Mouse (Mus musculus) hindbrain, postnatal 0 days (tissue): ENCODE measurements around the gene Cfap73. TPM values are rescaled to one million over a fixed set of nuclear protein-coding genes. Genes with fewer than 3 reads are reported as not detected.

Source experiments
- ATAC-seq: fragments of 200-750 bp; cut with Nextera tagmentation; 2 replicates; pipeline ENCODE4 v1.8.0; 2017; ENCODE audit warnings: mild to moderate bottlenecking, moderate TSS enrichment, moderate library complexity
- DNase-seq: peaks from one replicate; pipeline ENCODE4 v3.0.0-alpha.2; 2015; ENCODE audit warnings: low spot score
- H3K27ac ChIP-seq: fragments of 300-500 bp; sonication (generic); 2 replicates; pipeline ENCODE4 v1.5.1; 2014; ENCODE audit warnings: mild to moderate bottlenecking
- H3K27me3 ChIP-seq: fragments of 300-500 bp; sonication (generic); 2 replicates; pipeline ENCODE4 v1.6.1; 2014; ENCODE audit warnings: low read length, mixed read lengths; ENCODE audit not compliant: insufficient read depth
- H3K36me3 ChIP-seq: fragments of 300-500 bp; sonication (generic); 2 replicates; pipeline ENCODE4 v1.6.1; 2014; ENCODE audit warnings: low read length, mixed read lengths; ENCODE audit not compliant: insufficient read depth
- H3K4me1 ChIP-seq: fragments of 300-500 bp; sonication (generic); 2 replicates; pipeline ENCODE4 v1.6.1; 2014; ENCODE audit warnings: antibody characterized with exemption, low read length, mixed read lengths; ENCODE audit not compliant: insufficient read depth
- H3K4me2 ChIP-seq: fragments of 300-500 bp; sonication (generic); 2 replicates; pipeline ENCODE4 v1.6.1; 2014; ENCODE audit warnings: low read depth, mild to moderate bottlenecking, low read length, moderate library complexity, mixed read lengths
- H3K4me3 ChIP-seq: fragments of 300-500 bp; sonication (generic); 2 replicates; pipeline ENCODE4 v1.5.1; 2014; ENCODE audit warnings: low read length
- H3K9ac ChIP-seq: fragments of 300-500 bp; sonication (generic); replicated peaks from 2 replicates; pipeline ENCODE4 v1.6.1; 2014; ENCODE audit warnings: mild to moderate bottlenecking, low read length, moderate library complexity, mixed read lengths
- H3K9me3 ChIP-seq: fragments of 300-500 bp; sonication (generic); 2 replicates; pipeline ENCODE4 v1.6.1; 2016; ENCODE audit warnings: low read length, mixed read lengths
- CTCF ChIP-seq: IDR thresholded peaks from 2 replicates; pipeline ENCODE4 v1.5.1; 2016; ENCODE audit warnings: antibody characterized with exemption, control low read depth, low read depth
- whole genome bisulfite sequencing: fragments of 180-500 bp; shearing (Covaris S2); extraction: QIAGEN DNeasy Blood & Tissue Kit; methylation state at CpG from one replicate; pipeline ENCODE4 v1.1.7; 2014; 5-methylcytosine and 5-hydroxymethylcytosine counted together
- polyA plus RNA-seq: library from polyadenylated mRNA; unstranded; fragments of >200 nt; fragmentation: Nextera tagmentation; extraction: Ambion mirVana; gene quantifications from 2 replicates; pipeline ENCODE4 v1.2.1, GENCODE M21; 2015
- total RNA-seq: library from RNA; depleted of rRNA; stranded (reverse); fragments of >200 nt; gene quantifications from 2 replicates; pipeline ENCODE4 v1.2.3, GENCODE M21; 2014

Gene Cfap73
- total and polyA plus RNA-seq, 2 experiments from 2014 or later, result 0.21 to 0.26 TPM

DNA sequence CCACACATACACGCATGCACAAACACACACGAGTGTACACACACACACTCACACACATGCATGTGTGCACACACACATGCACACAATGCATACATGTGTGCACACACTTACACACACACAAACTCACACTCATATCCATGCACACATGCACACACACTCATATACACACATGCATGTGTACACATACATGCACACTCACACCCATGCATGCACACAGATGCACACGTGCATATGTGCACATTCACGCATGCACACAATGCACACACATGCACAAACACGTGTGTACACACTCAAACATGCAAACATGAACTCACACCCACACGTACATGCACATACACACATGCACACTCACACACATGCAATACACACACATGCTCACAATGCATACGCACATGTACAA is 6.1 kb upstream of the Cfap73 start:
- DNase-seq (no peak), ATAC-seq (no peak)
- no peak for TF ChIP-seq CTCF
- Histone ChIP-seq H3K27ac (no peak overlapping the region), H3K4me3 (no peak overlapping the region), H3K9ac (no peak overlapping the region), H3K9me3 (no peaks in the 10 kb centered on the region), H3K36me3 (no peaks in the 10 kb centered on the region), H3K4me2 (no peak overlapping the region), H3K4me1 (no peaks in the 10 kb centered on the region), H3K27me3 (no peaks in the 10 kb centered on the region)
- WGBS, result 92% methylated on average over 7 of the region's 7 CpGs

DNA sequence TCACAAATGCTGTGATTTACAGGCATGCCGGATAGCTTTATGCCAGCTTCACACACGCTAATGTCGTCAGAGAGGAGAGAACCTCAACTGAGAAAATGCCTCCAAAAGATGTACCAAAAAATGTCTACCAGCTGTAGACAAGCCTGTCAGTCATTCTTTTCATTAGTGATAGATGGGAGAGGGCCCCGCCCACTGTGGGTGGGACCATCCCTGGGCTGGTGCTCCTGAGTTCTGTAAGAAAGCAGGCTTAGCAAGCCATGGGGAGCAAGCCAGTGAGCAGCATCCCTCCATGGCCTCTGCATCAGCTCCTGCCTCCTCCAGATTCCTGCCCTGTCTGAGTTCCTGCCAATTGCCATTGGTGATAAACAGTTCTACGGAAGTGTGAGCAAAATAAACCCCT is 1.6 kb upstream of the Cfap73 start:
- no peaks in the 10 kb centered on the region for H3K9me3 ChIP-seq
- no peak overlapping the region for H3K9ac ChIP-seq
- 0 out of 2 replicates have a peak, but pooled peaks cover 3% of the 10 kb centered on the region for H3K4me1 ChIP-seq
- 81% methylated on average over 5 of the region's 5 CpGs for WGBS
- no peak overlapping the region for H3K4me3 ChIP-seq
- TF ChIP-seq CTCF, result no peak
- DNase-seq, result no peak
- H3K27me3 ChIP-seq, result no peaks in the 10 kb centered on the region
- H3K36me3 ChIP-seq, result no peaks in the 10 kb centered on the region
- ATAC-seq, result no peak
- no peak overlapping the region for H3K4me2 ChIP-seq
- no peak overlapping the region for H3K27ac ChIP-seq

DNA sequence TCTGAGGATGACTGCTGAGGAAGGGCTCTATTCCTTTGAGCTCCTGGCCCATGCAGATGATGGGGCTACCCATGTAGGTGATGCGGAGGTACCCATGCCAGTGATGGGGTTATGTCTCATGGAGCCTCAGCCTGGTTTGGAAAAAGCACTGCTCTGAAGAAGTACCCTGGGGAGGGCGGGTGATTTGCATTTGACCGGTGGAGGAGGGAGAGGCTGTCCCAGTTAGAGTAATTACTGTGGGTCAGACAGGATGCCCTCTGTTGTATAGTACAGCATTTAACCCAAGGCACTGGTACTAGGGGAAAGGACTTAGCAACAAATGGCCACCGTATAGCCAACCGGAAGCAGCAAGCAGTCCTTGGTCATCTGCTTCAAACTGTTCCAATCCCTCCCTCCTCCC is 825 bp upstream of the Cfap73 start:
- Histone ChIP-seq H3K27me3 (no peaks in the 10 kb centered on the region), H3K36me3 (no peaks in the 10 kb centered on the region), H3K4me3 (no peak overlapping the region), H3K27ac (no peak overlapping the region), H3K4me1 (0 out of 2 replicates have a peak, but pooled peaks cover 3% of the 10 kb centered on the region), H3K9me3 (no peaks in the 10 kb centered on the region), H3K9ac (no peak overlapping the region), H3K4me2 (no peak overlapping the region)
- 44% methylated on average over 5 of the region's 5 CpGs for WGBS
- DNase-seq, result no peak
- TF ChIP-seq CTCF, result no peak
- ATAC-seq, result no peak

DNA sequence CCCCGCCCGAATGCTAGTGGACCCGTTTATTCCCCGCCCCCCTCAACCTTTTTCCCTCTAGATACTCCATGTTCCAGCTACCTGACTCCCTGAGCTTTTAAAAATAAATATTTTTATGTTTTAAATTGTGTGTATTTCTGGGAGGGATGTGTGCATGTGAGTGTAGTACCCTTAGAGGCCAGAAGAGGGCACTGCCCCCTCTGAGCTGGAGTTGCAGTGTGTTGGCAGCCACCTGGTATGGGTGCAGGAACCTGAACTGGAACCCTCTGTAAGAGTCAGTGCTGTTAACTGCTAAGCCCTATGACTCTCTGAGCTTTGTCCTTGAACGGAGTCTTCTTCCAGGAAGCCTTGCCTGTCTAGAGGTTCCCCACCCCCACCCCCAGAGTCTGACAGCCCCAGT is 2.1 kb downstream of the Cfap73 start:
- Histone ChIP-seq H3K4me3 (no peak overlapping the region), H3K36me3 (peaks cover 6% of the 10 kb centered on the region), H3K9ac (no peak overlapping the region), H3K27ac (no peak overlapping the region), H3K4me1 (0 out of 2 replicates have a peak, but pooled peaks cover 3% of the 10 kb centered on the region), H3K4me2 (no peak overlapping the region), H3K9me3 (no peaks in the 10 kb centered on the region), H3K27me3 (no peaks in the 10 kb centered on the region)
- WGBS, result 88% methylated on average over 5 of the region's 5 CpGs
- ATAC-seq, result no peak
- TF ChIP-seq CTCF, result peak; percentile 41
- DNase-seq, result no peak

DNA sequence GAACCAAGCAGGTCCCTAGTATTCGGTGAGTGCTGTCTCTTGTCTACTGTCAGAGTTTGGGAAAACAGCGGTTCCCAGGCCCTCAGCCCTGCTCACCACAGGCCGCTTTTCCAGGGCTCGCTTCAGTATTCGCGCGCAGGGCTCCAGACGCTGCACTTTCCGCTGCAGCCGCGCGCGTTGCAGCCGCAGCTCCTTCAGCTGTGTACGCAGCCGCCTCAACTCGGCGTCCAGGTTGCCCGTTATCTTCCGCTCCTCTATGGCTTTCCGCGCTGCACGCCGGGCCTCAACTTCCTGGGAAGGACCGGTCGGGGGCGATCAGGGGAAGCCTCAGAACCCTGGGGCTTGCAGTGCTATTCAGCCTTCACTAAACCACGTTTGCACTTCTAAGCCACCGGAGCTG is 2.9 kb downstream of the Cfap73 start:
- DNase-seq (peak; percentile 50), ATAC-seq (no peak)
- 0 out of 2 replicates have a peak, but pooled peaks cover 3% of the 10 kb centered on the region for H3K4me1 ChIP-seq
- peak overlapping the region; percentile 7; the same call in 1 of the 2 replicates for H3K4me3 ChIP-seq
- H3K9me3 ChIP-seq, result no peaks in the 10 kb centered on the region
- 7% methylated on average over 29 of the region's 29 CpGs for WGBS
- peaks cover 11% of the 10 kb centered on the region for H3K36me3 ChIP-seq
- H3K27me3 ChIP-seq, result no peaks in the 10 kb centered on the region
- H3K27ac ChIP-seq, result no peak overlapping the region
- no peak for TF ChIP-seq CTCF
- H3K4me2 ChIP-seq, result peak overlapping the region; percentile 40
- H3K9ac ChIP-seq, result no peak overlapping the region

DNA sequence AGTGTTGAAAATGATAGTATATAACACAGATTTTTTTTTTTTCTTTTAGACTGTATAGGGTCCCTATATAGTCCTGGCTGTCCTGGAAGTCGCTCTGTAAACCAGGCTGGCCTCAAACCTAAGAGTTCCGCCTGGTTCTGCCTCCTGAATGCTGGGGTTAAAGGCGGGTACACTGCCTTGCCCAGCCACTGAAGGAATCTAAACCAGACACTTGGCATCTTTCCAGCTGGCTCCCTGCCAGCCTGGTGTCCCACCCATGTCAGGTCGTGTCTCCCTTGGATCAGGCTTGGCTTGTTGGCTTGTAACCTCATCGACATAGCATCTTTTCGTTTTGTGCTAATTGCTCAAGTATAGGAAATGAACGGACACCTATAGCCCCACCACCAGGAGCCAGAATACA is 5.4 kb downstream of the Cfap73 start:
- 41% methylated on average over 7 of the region's 7 CpGs for WGBS

DNA sequence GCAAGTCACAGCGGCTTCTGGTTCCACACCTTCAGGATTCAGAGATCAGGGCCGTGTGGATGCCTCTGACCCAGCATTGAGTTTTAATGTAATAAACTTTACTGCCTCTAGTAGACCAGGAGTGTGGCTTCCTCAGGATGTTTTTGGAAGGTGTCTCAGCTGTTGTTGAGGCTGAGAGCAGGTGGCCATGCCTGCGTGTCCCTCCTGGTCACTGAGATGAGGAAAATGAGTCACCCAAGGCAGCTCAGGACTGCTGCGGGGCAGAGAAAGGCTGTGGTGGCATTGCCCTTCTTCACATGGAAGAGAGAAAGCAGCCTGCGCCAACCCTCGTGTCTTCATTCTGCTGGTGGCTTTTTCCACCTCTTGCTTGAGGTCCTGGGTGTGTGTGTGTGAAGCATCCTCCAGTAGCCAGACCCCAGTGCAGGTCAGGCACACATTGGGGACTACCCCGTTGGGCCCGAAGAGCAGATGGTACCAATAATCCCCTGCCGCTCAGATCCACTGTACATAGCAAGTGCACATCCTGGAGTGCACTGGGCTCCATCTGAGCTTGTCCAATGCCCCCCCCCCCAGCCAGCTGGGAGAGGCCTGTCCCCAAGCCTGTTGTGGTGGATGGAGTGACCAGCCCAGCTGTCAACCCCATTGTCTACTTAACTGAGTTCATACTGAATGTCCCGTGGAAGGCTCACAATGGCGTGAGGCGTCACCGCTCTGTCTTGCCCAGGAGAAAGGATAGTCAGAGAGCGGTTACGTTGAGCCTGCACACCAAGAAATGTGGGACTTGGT is 6.3 kb downstream of the Cfap73 start:
- H3K36me3 ChIP-seq, result peaks cover 36% of the 10 kb centered on the region
- H3K4me2 ChIP-seq, result no peak overlapping the region
- DNase-seq (no peak), ATAC-seq (no peak)
- no peaks in the 10 kb centered on the region for H3K9me3 ChIP-seq
- no peak for TF ChIP-seq CTCF
- 70% methylated on average over 15 of the region's 15 CpGs for WGBS
- no peak overlapping the region for H3K27ac ChIP-seq
- no peak overlapping the region for H3K4me3 ChIP-seq
- no peaks in the 10 kb centered on the region for H3K27me3 ChIP-seq
- H3K9ac ChIP-seq, result no peak overlapping the region
- no peaks in the 10 kb centered on the region for H3K4me1 ChIP-seq

More for the DNA sequence above, 5.4 kb downstream of the Cfap73 start:
- no peaks in the 10 kb centered on the region for H3K4me1 ChIP-seq
- no peak overlapping the region for H3K4me2 ChIP-seq
- no peak overlapping the region for H3K9ac ChIP-seq
- peaks cover 32% of the 10 kb centered on the region for H3K36me3 ChIP-seq
- ATAC-seq (no peak), DNase-seq (peak; percentile 57)
- no peak for TF ChIP-seq CTCF
- no peaks in the 10 kb centered on the region for H3K27me3 ChIP-seq
- H3K4me3 ChIP-seq, result no peak overlapping the region
- H3K27ac ChIP-seq, result no peak overlapping the region
- H3K9me3 ChIP-seq, result no peaks in the 10 kb centered on the region
